Mouse (Mus musculus) brain, adult 2 months (tissue): Measurements from ENCODE around the gene Nnmt.

Source experiments
- DNase-seq: peaks from one replicate; pipeline ENCODE4 v3.0.0; 2011; ENCODE audit warnings: low read depth, low spot score

The Nnmt gene

DNA sequence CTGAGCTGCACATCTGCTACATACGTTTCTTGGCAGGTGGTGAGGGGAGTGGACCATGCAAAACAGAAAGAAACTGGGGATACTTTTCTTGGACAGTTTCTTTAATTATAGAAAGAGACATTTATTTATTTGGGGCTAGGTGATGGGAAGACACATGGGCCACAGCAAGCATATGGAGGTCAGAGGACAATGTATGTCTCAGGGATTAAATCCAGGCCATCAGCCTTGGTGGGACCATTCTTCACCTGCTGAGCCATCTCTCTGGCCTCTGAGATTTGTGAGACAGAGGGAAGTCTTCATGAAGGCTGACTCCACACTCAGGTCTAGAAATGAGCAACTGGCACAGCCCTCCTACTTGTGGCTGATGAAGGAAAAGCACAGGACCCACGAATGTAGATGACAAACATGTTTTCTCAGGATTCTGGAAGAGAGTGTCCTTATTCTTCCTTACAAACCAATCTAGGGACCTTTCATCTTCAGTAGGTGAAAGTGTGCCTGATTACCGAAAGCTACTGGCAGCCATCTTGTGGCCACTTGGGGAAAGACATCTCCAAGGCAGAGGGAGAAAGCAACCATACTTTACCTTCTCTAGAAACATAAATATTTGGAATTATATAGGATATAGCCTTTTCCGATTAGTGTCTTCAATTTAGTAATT lies 45.3 kb downstream of the Nnmt start:
- peak; percentile 71 for DNase-seq

- peak; percentile 31 for DNase-seq
Measured at GRCm38 (mm10) chr9:48558637-48559036, 46.3 kb downstream of the Nnmt start.

DNA sequence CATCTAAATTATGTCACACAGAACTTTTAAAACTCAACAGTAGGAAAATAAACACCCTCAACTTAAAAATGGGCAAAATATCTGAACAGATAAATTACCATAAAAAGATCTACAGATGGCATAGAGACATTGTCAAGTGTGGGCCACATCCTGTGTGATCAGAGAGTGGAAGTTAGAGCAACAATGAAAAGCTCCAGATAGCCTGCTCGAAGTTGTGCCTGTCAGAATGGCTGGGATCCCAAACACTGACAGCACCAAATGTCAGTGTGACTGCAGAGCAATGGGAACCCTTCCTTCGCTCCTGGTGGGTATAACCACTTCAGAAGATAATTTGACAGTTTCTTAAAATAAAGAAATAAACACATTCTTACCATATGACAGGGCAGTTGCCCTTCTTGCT lies 55.9 kb downstream of the Nnmt start:
- DNase-seq, result no peak

DNA sequence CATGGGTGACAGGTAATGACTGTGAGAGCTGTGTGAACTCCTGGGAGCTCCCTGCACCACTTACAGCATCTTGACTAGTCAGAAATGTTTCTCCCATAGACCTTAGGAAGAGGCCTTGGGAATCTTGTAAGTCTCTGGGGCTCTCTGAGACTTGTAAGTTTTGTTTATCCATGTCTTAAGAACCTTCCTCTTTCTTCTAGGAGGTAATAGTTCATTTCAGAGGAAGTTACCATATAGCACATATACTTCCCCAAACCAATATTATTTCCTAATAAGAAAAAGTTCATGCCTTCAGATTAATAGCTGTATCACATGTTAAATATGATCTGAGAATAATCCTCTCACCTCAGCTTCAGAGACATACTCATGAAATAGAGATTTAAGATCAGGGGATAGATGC lies 57.7 kb downstream of the Nnmt start:
- no peak for DNase-seq
